Mouse (Mus musculus) cerebellum, adult 18-20 months (tissue): ENCODE measurements around the gene Slc9a3r2.
A peak's percentile ranks its signal among the peaks of the same experiment; 100 is the strongest.
"Not testable (repeated sequence)": the region's sequence is repeated elsewhere in the genome, so short reads cannot be mapped to it uniquely, and the experiment has no call there.

Experiments
- DNase-seq, 2 experiments: peaks; one replicate each; pipeline ENCODE4 v3.0.0; 2021

Slc9a3r2 gene

GRCm38 (mm10) chr17:24667011-24667410 is 16.9 kb upstream of the Slc9a3r2 start:
- not testable (repeated sequence) for DNase-seq

DNA sequence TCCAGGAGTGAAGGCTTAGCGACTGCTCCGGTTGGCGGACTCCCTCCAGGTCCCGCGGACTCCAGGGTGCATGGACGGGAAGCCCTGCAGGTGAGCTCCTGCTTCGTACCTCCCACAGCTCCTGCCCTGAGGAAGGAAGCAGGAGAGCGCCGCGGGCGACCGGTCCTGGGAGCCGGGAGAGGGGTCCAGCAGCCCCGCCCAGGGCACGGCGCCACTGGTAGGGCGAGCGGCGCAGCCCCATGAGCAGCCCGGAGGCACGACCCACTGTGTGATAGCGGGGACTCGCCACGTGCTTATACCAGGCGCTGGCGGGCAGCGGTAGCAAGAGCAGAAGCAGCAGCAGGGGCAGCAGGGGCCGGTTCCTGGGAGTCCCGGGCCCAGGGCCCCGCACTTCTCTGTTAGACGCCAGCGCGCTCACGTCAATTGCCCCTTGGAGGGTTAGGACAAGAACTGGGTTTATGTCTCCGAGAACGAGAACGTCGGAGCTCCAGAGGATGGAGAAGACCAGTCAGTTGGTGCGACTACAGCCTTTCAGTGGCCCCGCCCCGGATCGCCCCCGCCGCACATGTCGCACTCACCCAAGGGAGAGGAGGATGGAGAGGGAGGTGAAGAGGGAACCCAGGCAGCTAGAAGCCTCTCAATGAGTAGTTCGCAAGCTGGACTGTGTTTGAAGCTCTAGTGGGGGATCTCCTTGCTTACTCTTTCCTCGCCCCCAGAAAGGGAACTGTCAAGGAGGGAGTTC is 8.1 kb upstream of the Slc9a3r2 start, which contains the start of gene Npw:
Gene Npw (minus strand): TSS at position 441 of the 742 bp plus-strand sequence.
- no peak for DNase-seq

DNA sequence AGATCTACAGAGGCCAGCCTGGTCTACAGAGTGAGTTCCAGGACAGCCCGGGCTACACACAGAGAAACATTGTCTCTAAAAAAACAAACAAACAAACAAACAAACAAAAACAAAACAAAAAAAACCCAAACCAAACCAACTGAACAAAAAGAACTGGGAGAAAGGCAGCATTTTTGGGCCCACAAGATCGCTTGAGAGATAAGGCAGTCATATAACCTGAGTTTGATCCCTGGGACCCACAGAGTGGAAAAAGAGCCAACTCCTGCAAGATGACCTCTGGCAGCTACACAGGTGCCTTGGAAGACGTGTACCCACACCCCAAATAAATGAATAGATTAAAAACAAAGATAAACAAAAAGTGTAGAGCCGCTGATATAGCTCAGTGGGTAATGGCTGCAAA is 4.8 kb upstream of the Slc9a3r2 start:
- no peak for DNase-seq

- DNase-seq, result peak; percentile 78 to 84
These were observed 4.0 kb upstream of the Slc9a3r2 start for GRCm38 (mm10) chr17:24653967-24654710.

DNA sequence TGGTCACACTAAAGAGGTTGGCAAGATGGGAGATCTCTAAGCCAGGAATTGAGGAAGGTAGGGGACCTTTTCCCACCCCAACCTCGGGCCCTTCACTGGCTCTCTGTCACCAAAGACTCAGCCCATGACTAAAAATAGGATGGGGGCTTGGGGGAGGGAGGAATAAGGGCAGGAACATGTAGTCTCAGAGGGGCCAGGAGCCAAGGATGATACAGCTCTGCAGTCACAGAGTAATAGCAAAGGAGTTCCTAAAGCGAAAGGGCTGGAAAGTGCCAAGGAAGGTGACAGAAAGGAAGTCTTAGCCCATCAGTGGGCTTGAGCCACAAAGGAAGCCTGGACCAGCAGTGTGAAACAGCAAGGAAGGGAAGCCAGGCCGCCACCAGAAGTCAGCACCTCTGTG is 1.7 kb upstream of the Slc9a3r2 start:
- no peak for DNase-seq

DNA sequence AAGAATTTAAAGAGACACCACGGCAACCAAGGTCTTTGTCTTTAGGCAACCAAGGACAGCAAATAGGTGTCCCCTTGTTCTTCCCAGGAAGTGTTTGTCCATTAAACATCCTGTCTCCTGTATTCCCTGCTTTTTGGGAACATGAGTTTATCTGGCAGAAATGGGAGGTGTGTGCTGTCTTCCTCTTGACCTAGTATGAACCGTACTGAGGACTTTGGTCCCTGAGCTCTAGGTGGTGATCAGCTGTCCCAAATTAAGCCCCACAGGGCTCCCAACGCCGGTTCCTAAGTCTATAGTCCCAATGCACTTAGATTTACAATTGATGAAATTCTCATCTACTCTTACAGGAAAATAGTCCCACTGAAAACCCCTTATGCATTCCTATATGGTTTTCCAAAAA is 639 bp upstream of the Slc9a3r2 start:
- DNase-seq, result no peak

- peak; percentile 75 to 78 for DNase-seq
These were observed 502 bp downstream of the Slc9a3r2 start for GRCm38 (mm10) chr17:24649581-24650069.

- peak; percentile 59 to 65 for DNase-seq
These were observed 1.3 kb downstream of the Slc9a3r2 start for GRCm38 (mm10) chr17:24648731-24649377.

GRCm38 (mm10) chr17:24647493-24647892 is 2.6 kb downstream of the Slc9a3r2 start:
- DNase-seq, result peak; percentile 42 to 50

DNA sequence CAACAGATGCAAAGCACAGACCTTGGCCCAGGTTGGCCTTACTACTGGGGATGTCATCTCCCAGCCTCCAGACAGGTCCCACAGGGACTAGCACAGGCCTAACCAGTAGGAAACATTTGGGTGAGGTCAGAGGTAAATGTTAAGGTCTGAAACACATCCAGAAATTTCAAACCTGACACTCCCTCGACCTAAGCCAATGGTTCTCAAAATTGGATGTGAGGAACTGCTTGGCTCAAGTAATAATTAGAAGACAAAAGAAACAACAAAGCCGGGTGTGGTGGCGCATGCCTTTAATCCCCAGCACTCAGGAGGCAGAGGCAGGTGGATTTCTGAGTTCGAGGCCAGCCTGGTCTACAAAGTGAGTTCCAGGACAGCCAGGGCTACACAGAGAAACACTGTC is 3.7 kb downstream of the Slc9a3r2 start:
- DNase-seq, result no peak

- DNase-seq, result no peak
These were observed 4.2 kb downstream of the Slc9a3r2 start for GRCm38 (mm10) chr17:24645916-24646315.

GRCm38 (mm10) chr17:24644875-24645721 is 5.0 kb downstream of the Slc9a3r2 start:
- no peak for DNase-seq

DNA sequence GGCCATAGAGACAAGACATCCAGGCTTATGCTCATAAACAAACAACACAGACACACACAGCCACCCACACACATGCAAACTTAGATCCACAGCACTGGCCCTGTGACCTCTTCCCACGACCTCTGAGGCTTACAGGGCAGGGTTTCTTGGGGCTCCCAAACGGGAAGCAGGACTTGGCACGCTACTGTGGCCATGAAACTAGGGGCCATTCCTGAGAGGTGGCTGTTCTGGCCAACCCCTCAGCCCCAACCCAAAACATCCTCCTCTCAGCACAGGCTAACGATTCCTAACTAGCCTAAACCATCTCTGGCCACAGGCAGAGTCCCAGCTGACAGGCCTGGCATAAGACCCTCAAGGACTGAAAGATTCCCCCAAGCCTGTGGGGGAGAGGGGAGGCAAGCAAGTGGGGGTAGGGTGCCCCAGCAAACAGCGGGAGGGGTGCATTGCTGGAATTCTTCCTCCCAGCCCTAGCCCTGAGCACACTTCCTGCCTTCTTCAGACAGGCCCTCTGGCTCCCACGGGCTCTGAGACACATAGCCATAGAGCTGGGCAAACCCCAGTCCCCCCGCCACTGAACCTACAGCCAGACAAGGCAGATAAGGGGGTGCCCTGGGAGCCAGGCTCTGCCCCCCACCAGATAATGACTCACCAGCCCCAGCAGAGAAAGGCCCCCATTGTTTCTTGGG is 6.0 kb downstream of the Slc9a3r2 start:
- DNase-seq, result no peak

DNA sequence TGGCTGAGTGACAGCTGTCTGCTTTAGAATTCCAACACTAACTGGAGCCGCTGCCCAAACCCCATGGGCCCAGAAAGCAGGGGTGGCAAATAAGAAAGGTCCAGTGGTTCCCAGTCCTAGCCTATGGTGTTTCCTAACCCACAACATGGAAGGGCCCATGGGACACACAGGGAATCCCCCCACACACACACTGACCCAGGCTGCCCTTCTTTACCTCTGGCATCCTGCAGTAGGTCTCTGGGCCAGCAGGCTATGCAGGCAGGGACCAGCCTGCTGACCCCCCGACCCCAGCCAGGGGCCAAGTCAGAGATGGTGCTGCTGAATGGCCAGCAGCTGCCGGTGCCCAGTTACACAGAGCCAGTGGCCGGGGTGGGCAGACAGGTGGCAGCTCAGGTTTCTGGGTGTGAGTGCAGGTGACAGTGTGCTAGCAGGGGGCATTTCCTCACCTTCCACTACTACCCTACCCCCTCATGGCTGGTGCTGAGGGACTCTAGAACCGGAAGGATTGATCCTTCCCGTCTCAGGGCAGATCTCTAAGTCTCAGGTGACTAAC is 7.3 kb downstream of the Slc9a3r2 start:
- DNase-seq, result no peak

DNA sequence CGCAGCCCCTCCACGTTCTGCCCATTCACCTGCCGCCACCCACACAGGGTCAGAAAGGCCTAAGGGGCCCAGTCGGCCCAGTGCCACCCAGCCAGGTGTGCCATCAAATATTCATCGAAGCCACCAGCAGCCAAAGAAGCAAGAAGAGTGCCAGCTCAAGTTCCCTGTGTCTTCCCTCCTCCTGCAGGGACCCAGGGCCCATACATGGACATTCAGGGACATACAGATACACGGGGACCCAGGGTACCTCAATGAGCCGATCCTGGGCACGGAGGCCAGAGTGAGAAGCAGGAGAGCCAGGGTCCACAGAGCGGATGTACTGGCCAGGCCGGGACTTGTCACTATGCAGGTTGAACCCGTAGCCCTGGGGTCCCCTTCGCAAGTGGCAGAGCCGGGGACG is 8.2 kb downstream of the Slc9a3r2 start:
- DNase-seq, result no peak

- no peak for DNase-seq
These were observed 9.5 kb downstream of the Slc9a3r2 start for GRCm38 (mm10) chr17:24640581-24640980.

GRCm38 (mm10) chr17:24640119-24640518 is 10.0 kb downstream of the Slc9a3r2 start:
- no peak for DNase-seq

DNA sequence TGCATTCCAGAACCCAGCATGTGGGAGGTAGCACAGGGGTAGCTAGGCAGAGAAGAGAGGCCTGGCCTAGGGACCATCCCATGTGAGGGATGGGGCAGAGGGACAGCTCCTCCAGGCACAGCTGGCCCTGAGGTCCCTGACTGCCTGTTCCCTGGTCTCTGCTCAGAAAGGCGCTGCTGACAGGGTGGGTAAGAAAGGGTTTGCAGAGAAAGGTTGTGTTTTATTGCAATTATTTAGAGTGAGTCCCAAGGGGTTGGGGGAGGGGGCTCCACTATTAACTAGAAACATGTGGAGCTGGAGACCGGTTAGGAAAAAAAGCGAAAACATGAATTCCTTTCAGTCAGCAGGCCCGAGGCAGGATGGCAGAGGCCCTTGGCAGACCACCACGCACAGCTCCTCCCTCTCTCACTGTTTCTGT is 10.5 kb downstream of the Slc9a3r2 start:
- DNase-seq, result no peak

DNA sequence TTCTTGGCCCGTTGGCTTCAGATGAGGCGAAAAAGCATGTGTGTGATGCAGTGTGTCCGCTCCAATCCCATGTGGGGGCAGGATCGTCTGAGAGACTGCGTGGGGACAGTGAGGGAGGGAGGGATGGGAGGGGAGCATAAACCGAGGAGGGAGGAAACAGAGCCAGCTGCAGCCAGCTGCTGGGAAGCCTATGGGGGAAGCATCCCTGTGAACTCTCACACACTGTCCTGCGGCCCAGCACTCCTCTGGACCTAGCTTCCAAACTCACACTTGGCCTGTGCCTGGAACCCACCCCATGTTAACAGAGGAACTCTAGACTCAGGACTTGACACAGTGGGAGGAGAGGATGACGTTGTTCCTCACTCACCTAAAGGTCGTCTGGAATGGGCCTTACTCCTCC is 11.3 kb downstream of the Slc9a3r2 start:
- DNase-seq, result no peak

DNA sequence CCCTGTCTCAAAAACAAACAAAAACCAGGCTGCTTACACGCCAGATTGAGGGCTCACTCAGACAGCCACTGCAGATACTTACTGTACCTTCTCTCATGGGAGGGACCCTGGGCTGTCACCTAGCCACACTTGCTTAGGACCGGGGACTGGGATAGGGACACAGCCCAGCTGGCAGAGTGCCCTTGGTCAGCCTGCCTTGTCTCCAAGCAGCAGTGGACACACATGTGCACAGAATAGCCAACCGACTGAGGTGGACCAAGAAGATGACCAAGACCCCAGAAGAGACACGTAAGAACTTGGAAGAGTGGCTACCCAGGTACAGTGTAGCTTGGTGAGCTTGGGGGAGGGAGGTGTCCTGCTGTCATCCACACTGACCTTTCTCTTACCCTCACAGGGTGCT is 11.9 kb downstream of the Slc9a3r2 start:
- DNase-seq, result no peak

GRCm38 (mm10) chr17:24636781-24637481 is 13.2 kb downstream of the Slc9a3r2 start:
- no peak for DNase-seq
